In genomic region chr12:104450257-104450656, GRCm38 (mm10) we compare ENCODE assay signal across 17 mouse cellular contexts. TPM values are rescaled to one million over a fixed set of nuclear protein-coding genes. Genes with fewer than 3 reads are reported as not detected.
"Had no signal": no experiment of that assay in that cellular context is flagged by ENCODE, and none has a peak within 500 bp of the region (broad histone marks: within the 10 kb centered on the region; RNA-seq: fewer than 3 reads in every experiment).

No protein-coding gene starts in this region.

- H3K4me1 ChIP-seq: midbrain, embryonic 12.5 days; neural tube, embryonic 13.5 days; stomach, embryonic 15.5 days had no signal

- H3K4me2 ChIP-seq: limb, embryonic 13.5 days; midbrain, embryonic 12.5 days; neural tube, embryonic 13.5 days; stomach, embryonic 15.5 days had no signal

- H3K9ac ChIP-seq: limb, embryonic 13.5 days; liver, embryonic 14.5 days; midbrain, embryonic 12.5 days; neural tube, embryonic 13.5 days; stomach, embryonic 15.5 days had no signal

- H3K27ac ChIP-seq: kidney, postnatal 0 days; limb, embryonic 13.5 days; liver, embryonic 14.5 days; midbrain, embryonic 12.5 days; neural tube, embryonic 13.5 days; stomach, embryonic 15.5 days had no signal

- H3K36me3 ChIP-seq: limb, embryonic 13.5 days; midbrain, embryonic 12.5 days; neural tube, embryonic 13.5 days; stomach, embryonic 15.5 days had no signal

- H3K9me3 ChIP-seq: limb, embryonic 13.5 days; midbrain, embryonic 12.5 days; neural tube, embryonic 13.5 days; stomach, embryonic 15.5 days had no signal

- ATAC-seq: midbrain, embryonic 16.5 days had no signal

- H3K27me3 ChIP-seq: neural tube, embryonic 13.5 days; stomach, embryonic 15.5 days had no signal

- DNase-seq: kidney, postnatal 36 days; left cerebral cortex, postnatal 4 days; lung, adult 18-20 months; right cerebral cortex, postnatal 14 days; thymus, postnatal 4 days had no signal

- H3K4me3 ChIP-seq: limb, embryonic 13.5 days; midbrain, embryonic 12.5 days; neural tube, embryonic 13.5 days; stomach, embryonic 15.5 days had no signal

RNA-seq across cellular contexts. Expression of gene Gsc, which starts 22.9 kb away (rescaled TPM):
- total RNA-seq: layer of hippocampus, adult 18-20 months; layer of hippocampus, postnatal 10 days; left cerebral cortex, postnatal 10 days; left cerebral cortex, postnatal 4 days; liver, adult 2 months; megakaryocyte-erythroid progenitor cell, adult 5-6 weeks had no signal
- polyA plus RNA-seq: kidney, postnatal 0 days; liver, adult 2 months; neural tube, embryonic 13.5 days had no signal

RNA-seq across cellular contexts. Expression of gene Serpina3n, which starts 43.7 kb away (rescaled TPM):
- total RNA-seq: megakaryocyte-erythroid progenitor cell, adult 5-6 weeks had no signal
- polyA plus RNA-seq: midbrain, embryonic 12.5 days; stomach, embryonic 15.5 days had no signal
